Mouse (Mus musculus): ENCODE results near the gene Ttf1. TPM values are rescaled to one million over a fixed set of nuclear protein-coding genes. Genes with fewer than 3 reads are reported as not detected.
"Not testable (repeated sequence)": the region's sequence is repeated elsewhere in the genome, so short reads cannot be mapped to it uniquely, and the experiment has no call there.

Ttf1 gene
- total RNA-seq, 2 experiments from 2014 or later = 11.9 to 17.5 TPM

GRCm38 (mm10) chr2:29053802-29054544, 6.1 kb upstream of the Ttf1 start:
- peak; percentile 44 for ATAC-seq (replicated peaks; ENCODE audit: poor library complexity, severe bottlenecking)

GRCm38 (mm10) chr2:29054545-29054935, 5.5 kb upstream of the Ttf1 start:
- ATAC-seq (replicated peaks; ENCODE audit: poor library complexity, severe bottlenecking) = no peak

GRCm38 (mm10) chr2:29054991-29055390, 5.1 kb upstream of the Ttf1 start, which contains the start of gene Cfap77:
TSS of gene Cfap77 (minus strand) at chr2:29055066.
- ATAC-seq (replicated peaks; ENCODE audit: poor library complexity, severe bottlenecking) = peak; percentile 58

GRCm38 (mm10) chr2:29065796-29066195, 5.7 kb downstream of the Ttf1 start:
- no peak for ATAC-seq (replicated peaks; ENCODE audit: poor library complexity, severe bottlenecking)

GRCm38 (mm10) chr2:29066410-29066809, 6.3 kb downstream of the Ttf1 start:
- no peak for ATAC-seq (replicated peaks; ENCODE audit: poor library complexity, severe bottlenecking)

- ATAC-seq (replicated peaks; ENCODE audit: poor library complexity, severe bottlenecking) = no peak
Observed at GRCm38 (mm10) chr2:29074676-29075075, 14.6 kb downstream of the Ttf1 start.

GRCm38 (mm10) chr2:29075331-29076070, 15.4 kb downstream of the Ttf1 start:
- ATAC-seq (replicated peaks; ENCODE audit: poor library complexity, severe bottlenecking) = no peak

- no peak for ATAC-seq (replicated peaks; ENCODE audit: poor library complexity, severe bottlenecking)
Observed at GRCm38 (mm10) chr2:29076226-29076625, 16.2 kb downstream of the Ttf1 start.

GRCm38 (mm10) chr2:29081965-29082364, 21.9 kb downstream of the Ttf1 start:
- no peak for ATAC-seq (replicated peaks; ENCODE audit: poor library complexity, severe bottlenecking)

GRCm38 (mm10) chr2:29086026-29086425, 26.0 kb downstream of the Ttf1 start:
- ATAC-seq (replicated peaks; ENCODE audit: poor library complexity, severe bottlenecking) = no peak

- ATAC-seq (replicated peaks; ENCODE audit: poor library complexity, severe bottlenecking) = not testable (repeated sequence)
Observed at GRCm38 (mm10) chr2:29089276-29089675, 29.2 kb downstream of the Ttf1 start.

- no peak for ATAC-seq (replicated peaks; ENCODE audit: poor library complexity, severe bottlenecking)
Observed at GRCm38 (mm10) chr2:29095674-29096073, 35.6 kb downstream of the Ttf1 start.

- no peak for ATAC-seq (replicated peaks; ENCODE audit: poor library complexity, severe bottlenecking)
Observed at GRCm38 (mm10) chr2:29096751-29097150, 36.7 kb downstream of the Ttf1 start.

- no peak for ATAC-seq (replicated peaks; ENCODE audit: poor library complexity, severe bottlenecking)
Observed at GRCm38 (mm10) chr2:29097465-29097864, 37.4 kb downstream of the Ttf1 start.

- not testable (repeated sequence) for ATAC-seq (replicated peaks; ENCODE audit: poor library complexity, severe bottlenecking)
Observed at GRCm38 (mm10) chr2:29097955-29098354, 37.9 kb downstream of the Ttf1 start.

GRCm38 (mm10) chr2:29098786-29099185, 38.7 kb downstream of the Ttf1 start:
- ATAC-seq (replicated peaks; ENCODE audit: poor library complexity, severe bottlenecking) = no peak

- no peak for ATAC-seq (replicated peaks; ENCODE audit: poor library complexity, severe bottlenecking)
Observed at GRCm38 (mm10) chr2:29099646-29100045, 39.6 kb downstream of the Ttf1 start.

- ATAC-seq (replicated peaks; ENCODE audit: poor library complexity, severe bottlenecking) = peak; percentile 40
Observed at GRCm38 (mm10) chr2:29100822-29101534, 40.9 kb downstream of the Ttf1 start.

GRCm38 (mm10) chr2:29102416-29103377, 42.6 kb downstream of the Ttf1 start:
- not testable (repeated sequence) for ATAC-seq (replicated peaks; ENCODE audit: poor library complexity, severe bottlenecking)

- no peak for ATAC-seq (replicated peaks; ENCODE audit: poor library complexity, severe bottlenecking)
Observed at GRCm38 (mm10) chr2:29120969-29121368, 60.9 kb downstream of the Ttf1 start.

Measured in granulocyte monocyte progenitor cell, adult 5-6 weeks (primary cell).